Mouse (Mus musculus): Measurements from ENCODE around the gene Gm20825. TPM values are rescaled to one million over a fixed set of nuclear protein-coding genes. Genes with fewer than 3 reads are reported as not detected.
"Not testable (repeated sequence)": the region's sequence is repeated elsewhere in the genome, so short reads cannot be mapped to it uniquely, and the experiment has no call there.

Gene Gm20825
- polyA plus RNA-seq (2014; fragmentation: Nextera tagmentation; extraction: Ambion mirVana), result not detected in 2 replicates

- not testable (repeated sequence) for H3K4me1 ChIP-seq (ENCODE audit: control insufficient read depth, insufficient read depth, low read length); H3K27ac ChIP-seq (ENCODE audit: low read depth, low read length); H3K4me2 ChIP-seq; DNase-seq (ENCODE audit: low spot score, missing footprints); H3K9ac ChIP-seq (ENCODE audit: low read length); ATAC-seq (ENCODE audit: low FRiP score); H3K27me3 ChIP-seq (ENCODE audit: control insufficient read depth, insufficient read depth, low read length); H3K4me3 ChIP-seq (ENCODE audit: low read depth, low read length); H3K9me3 ChIP-seq (ENCODE audit: control insufficient read depth, low read length); H3K36me3 ChIP-seq (ENCODE audit: control insufficient read depth, insufficient read depth, low read length)
- 83% methylated on average over 2 of the region's 4 CpGs for WGBS
Observed at GRCm38 (mm10) chrY:8071407-8071806, at the start of gene Gm20825. Gene Gm20825, minus strand, starts transcription at chrY:8071507.

Other genes starting within 250 kb of the Gm20825 start
- gene Gm29049, start 74.3 kb downstream of the Gm20825 start, polyA plus RNA-seq (2014; fragmentation: Nextera tagmentation; extraction: Ambion mirVana), result not detected in 2 replicates
- not detected in 2 replicates for gene Gm20824, start 186.4 kb upstream of the Gm20825 start, polyA plus RNA-seq (2014; fragmentation: Nextera tagmentation; extraction: Ambion mirVana)